Mouse (Mus musculus) myocyte (in vitro differentiated cells): ENCODE data around the gene Cenpa.

Experiments
- MAX ChIP-seq: IDR thresholded peaks from one replicate; pipeline ENCODE4 v1.6.1; 2011; ENCODE audit warnings: low read depth, mild to moderate bottlenecking, control low read depth
- POLR2A ChIP-seq: IDR thresholded peaks from one replicate; pipeline ENCODE4 v1.6.1; 2011; ENCODE audit warnings: low read depth, mild to moderate bottlenecking, control low read depth, moderate library complexity; ENCODE audit not compliant: insufficient read length
- REST ChIP-seq: IDR thresholded peaks from one replicate; pipeline ENCODE4 v1.6.1; 2011; ENCODE audit warnings: mild to moderate bottlenecking, control low read depth, moderate library complexity; ENCODE audit not compliant: insufficient read depth, insufficient read length

DNA sequence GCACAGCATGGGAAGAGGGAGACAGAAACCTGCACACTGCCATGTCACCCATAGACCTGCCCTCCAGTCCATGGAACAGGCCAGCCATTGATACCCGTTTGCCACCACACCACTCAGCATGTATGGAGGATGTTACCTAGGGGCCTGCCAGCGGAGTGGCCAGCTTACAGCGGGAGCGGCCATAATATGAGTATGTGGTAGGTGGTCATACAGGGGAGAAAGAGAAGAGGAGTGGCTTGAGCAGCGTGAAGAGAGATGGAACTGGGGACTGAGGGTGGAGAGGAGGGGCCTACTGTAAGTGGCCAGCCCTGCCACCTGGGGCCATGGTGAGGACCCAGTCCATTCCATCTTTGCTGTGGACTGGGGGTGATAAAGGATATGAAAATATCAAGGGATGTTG, 15.4 kb downstream of the Cenpa start:
- TF ChIP-seq POLR2A (no peak), REST (no peak), MAX (no peak)
